ENCODE assay signal across 8 mouse cellular contexts in genomic region chr5:68252671-68253070, GRCm38 (mm10).
DNase-seq lines count a peak whose midpoint lies in the region; TF ChIP-seq lines count a peak whose summit lies in the region.
"Had no signal": no experiment of that assay in that cellular context is flagged by ENCODE, and none has a peak within 500 bp of the region (broad histone marks: within the 10 kb centered on the region; RNA-seq: fewer than 3 reads in every experiment).

No protein-coding gene starts in this region.

- peak; percentile 39 for TF ChIP-seq RAD21 in MEL (IDR thresholded peaks at IDR 0.05; ENCODE audit: low read depth, low read length)

- TF ChIP-seq EP300 in MEL (IDR thresholded peaks at IDR 0.05; ENCODE audit: low read depth in 1 of 2, low read length in 2 of 2), result no peak

- no peak overlapping the region for H3K27ac ChIP-seq in MEL (ENCODE audit: control insufficient read depth, low read depth, low read length)
- H3K27ac ChIP-seq: limb, embryonic 12.5 days had no signal

- TF ChIP-seq POLR2A in MEL (IDR thresholded peaks at IDR 0.05; ENCODE audit: control insufficient read depth in 1 of 2, insufficient read depth in 1 of 2, low read depth in 1 of 2, low read length in 2 of 2, poor library complexity in 1 of 2), result no peak

- H3K27me3 ChIP-seq in MEL (ENCODE audit: control insufficient read depth in 1 of 2, insufficient read depth in 2 of 2, low read length in 2 of 2), result no peaks in the 10 kb centered on the region
- H3K27me3 ChIP-seq: limb, embryonic 12.5 days had no signal

- H3K4me1 ChIP-seq in MEL (ENCODE audit: control insufficient read depth in 1 of 2, insufficient read depth in 2 of 2, low read length in 2 of 2), result no peaks in the 10 kb centered on the region
- H3K4me1 ChIP-seq: limb, embryonic 12.5 days had no signal

- peak in 2 of 3 experiments; percentile 40 to 47; a peak in 4 of 6 replicates for TF ChIP-seq CTCF in MEL (IDR thresholded peaks at IDR 0.05 in 2 of 3, conservative IDR thresholded peaks at IDR 0.05 in 1 of 3; ENCODE audit: control insufficient read depth in 1 of 3, insufficient read depth in 1 of 3, low read depth in 2 of 3, low read length in 3 of 3, poor library complexity in 1 of 3, severe bottlenecking in 1 of 3)

- no peak overlapping the region for H3K9ac ChIP-seq in MEL (ENCODE audit: control insufficient read depth, low read depth, low read length, poor library complexity, severe bottlenecking)
- H3K9ac ChIP-seq: limb, embryonic 12.5 days had no signal

- peak; percentile 16 for DNase-seq in MEL (ENCODE audit: low read depth, low spot score)
- peak; percentile 25 to 82 for DNase-seq in adrenal gland, adult (ENCODE audit: inconsistent age in 2 of 2, low spot score in 1 of 2)
- peak; percentile 87 for DNase-seq in embryo, embryonic 11 days
- DNase-seq in heart, postnatal 4 days, result peak; percentile 63
- peak; percentile 16 to 70 for DNase-seq in layer of hippocampus, adult 18-20 months (ENCODE audit: low spot score in 2 of 2)
- peak; percentile 47 for DNase-seq in lung, postnatal 10 days
- DNase-seq in right cerebral cortex, postnatal 10 days (ENCODE audit: low spot score in 2 of 2), result peak; percentile 68 to 87

- no peaks in the 10 kb centered on the region for H3K9me3 ChIP-seq in MEL (replicated peaks; ENCODE audit: insufficient read depth, low read length)
- H3K9me3 ChIP-seq: limb, embryonic 12.5 days had no signal

- H3K36me3 ChIP-seq in MEL (ENCODE audit: control insufficient read depth in 1 of 2, insufficient read depth in 2 of 2, low read length in 2 of 2), result no peaks in the 10 kb centered on the region
- H3K36me3 ChIP-seq: limb, embryonic 12.5 days had no signal

- H3K4me3 ChIP-seq in MEL (ENCODE audit: control insufficient read depth in 1 of 2, insufficient read depth in 1 of 2, low read depth in 2 of 2, low read length in 2 of 2), result no peak overlapping the region
- H3K4me3 ChIP-seq: limb, embryonic 12.5 days had no signal

- H3K79me2 ChIP-seq in MEL (ENCODE audit: control insufficient read depth, insufficient read depth, low read length, poor library complexity), result no peaks in the 10 kb centered on the region

TF ChIP-seq in MEL, 35 proteins besides CTCF, POLR2A, EP300 and RAD21:
- TF ChIP-seq NELFE (IDR thresholded peaks at IDR 0.05; ENCODE audit: low read depth, low read length) (no peak), MAFK (IDR thresholded peaks at IDR 0.05; ENCODE audit: borderline replicate concordance, low read depth, low read length) (peak; percentile 63; the same call in 1 of the 2 replicates), SMC3 (IDR thresholded peaks at IDR 0.05; ENCODE audit: low read depth, low read length) (peak; percentile 33)

Comparison
In these comparisons a context has a peak if more than half of its experiments do, and no peak if none do; other contexts are left out.
1. DNase-seq: peak in every context shown above with its lines; median percentile 87 in embryo, embryonic 11 days; 78 in right cerebral cortex, postnatal 10 days; 63 in heart, postnatal 4 days; 54 in adrenal gland, adult; 47 in lung, postnatal 10 days; 43 in layer of hippocampus, adult 18-20 months; 16 in MEL.